Mouse (Mus musculus) neural tube, embryonic 14.5 days (tissue): ENCODE measurements around the gene Sh2b2. TPM values are rescaled to one million over a fixed set of nuclear protein-coding genes. Genes with fewer than 3 reads are reported as not detected.

Source experiments
- ATAC-seq: fragments of 200-750 bp; cut with Nextera tagmentation; 2 replicates; pipeline ENCODE4 v1.8.0; 2017; ENCODE audit warnings: low read depth, mild to moderate bottlenecking, moderate TSS enrichment, moderate library complexity
- H3K27ac ChIP-seq: fragments of 300-500 bp; sonication (generic); 2 replicates; pipeline ENCODE4 v1.5.1; 2014; ENCODE audit warnings: low read depth, mild to moderate bottlenecking, control low read depth, low read length, moderate library complexity, mixed read lengths
- H3K27me3 ChIP-seq: fragments of 300-500 bp; sonication (generic); 2 replicates; pipeline ENCODE4 v1.6.1; 2014; ENCODE audit warnings: low read length; ENCODE audit not compliant: control insufficient read depth, insufficient read depth
- H3K36me3 ChIP-seq: fragments of 300-500 bp; sonication (generic); 2 replicates; pipeline ENCODE4 v1.6.1; 2014; ENCODE audit warnings: low read length, mixed read lengths; ENCODE audit not compliant: control insufficient read depth, insufficient read depth
- H3K4me1 ChIP-seq: fragments of 300-500 bp; sonication (generic); 2 replicates; pipeline ENCODE4 v1.6.1; 2014; ENCODE audit warnings: low read length; ENCODE audit not compliant: control insufficient read depth, insufficient read depth
- H3K4me2 ChIP-seq: fragments of 300-500 bp; sonication (generic); 2 replicates; pipeline ENCODE4 v1.6.1; 2014; ENCODE audit warnings: mild to moderate bottlenecking, low read depth, low read length, control low read depth
- H3K4me3 ChIP-seq: fragments of 300-500 bp; sonication (generic); 2 replicates; pipeline ENCODE4 v1.5.1; 2014; ENCODE audit warnings: low read depth, low read length, control low read depth, mixed read lengths
- H3K9ac ChIP-seq: fragments of 300-500 bp; sonication (generic); replicated peaks from 2 replicates; pipeline ENCODE4 v1.6.1; 2014; ENCODE audit warnings: low read depth, mild to moderate bottlenecking, control low read depth, low read length, mixed read lengths
- H3K9me3 ChIP-seq: fragments of 300-500 bp; sonication (generic); 2 replicates; pipeline ENCODE4 v1.6.1; 2016; ENCODE audit warnings: low read length; ENCODE audit not compliant: control insufficient read depth
- WGBS: fragments of 180-500 bp; shearing (Covaris S2); extraction: QIAGEN DNeasy Blood & Tissue Kit; methylation state at CpG from one replicate; pipeline ENCODE4 v1.1.7; 2014; 5-methylcytosine and 5-hydroxymethylcytosine counted together
- polyA plus RNA-seq: library from polyadenylated mRNA; unstranded; fragments of >200 nt; fragmentation: Nextera tagmentation; extraction: Ambion mirVana; gene quantifications from 2 replicates; pipeline ENCODE4 v1.2.1, GENCODE M21; 2014

Sh2b2 gene
- polyA plus RNA-seq, result 23.8 and 25.3 TPM in 2 replicates

DNA sequence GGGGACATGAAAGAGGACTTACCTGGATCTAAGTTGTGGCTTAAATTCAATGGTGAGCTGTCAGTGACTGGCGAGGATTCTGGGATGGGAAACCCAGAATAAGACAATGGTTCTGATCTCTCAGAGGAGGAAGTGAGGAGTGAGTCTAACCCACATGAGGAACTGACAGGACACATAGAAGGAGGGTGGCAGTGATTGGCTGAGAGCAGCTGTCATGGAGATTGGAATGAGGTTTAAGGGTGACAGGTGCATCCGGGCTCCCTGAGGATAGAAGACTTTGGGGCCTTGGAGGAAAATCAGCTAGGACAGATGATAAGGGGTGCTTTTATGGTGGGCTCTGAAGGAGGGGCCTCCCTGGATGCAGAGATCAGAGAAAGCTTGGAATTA lies at the start of gene Sh2b2:
Gene Sh2b2, minus strand, starts transcription at position 105 of the 387 bp plus-strand sequence.
- Histone ChIP-seq H3K9ac (peak within 1 kb of the TSS; percentile 87; the same call in 1 of the 2 replicates), H3K4me1 (peaks cover 19% of the 10 kb centered on the region; the same call in 1 of the 2 replicates), H3K27me3 (peaks cover 3% of the 10 kb centered on the region; the same call in 1 of the 2 replicates), H3K9me3 (no peaks in the 10 kb centered on the region), H3K27ac (peak within 1 kb of the TSS; percentile 78), H3K4me2 (peak within 1 kb of the TSS; percentile 75), H3K4me3 (peak within 1 kb of the TSS; percentile 86), H3K36me3 (no peaks in the 10 kb centered on the region)
- WGBS, result 88% methylated on average over 2 of the region's 2 CpGs
- ATAC-seq, result no peak

- H3K36me3 ChIP-seq, result no peaks in the 10 kb centered on the region; the same call in 1 of the 2 replicates
- no peak overlapping the region for H3K4me2 ChIP-seq
- H3K4me3 ChIP-seq, result no peak overlapping the region
- H3K4me1 ChIP-seq, result peaks cover 5% of the 10 kb centered on the region
- no peaks in the 10 kb centered on the region for H3K27me3 ChIP-seq
- no peak overlapping the region for H3K9ac ChIP-seq
- peak overlapping the region; percentile 18; the same call in 1 of the 2 replicates for H3K27ac ChIP-seq
- no peak for ATAC-seq
- 60% methylated on average over 4 of the region's 4 CpGs for WGBS
- no peaks in the 10 kb centered on the region for H3K9me3 ChIP-seq
Observed at GRCm38 (mm10) chr5:136292971-136293418, 46.6 kb upstream of the Sh2b2 start.

DNA sequence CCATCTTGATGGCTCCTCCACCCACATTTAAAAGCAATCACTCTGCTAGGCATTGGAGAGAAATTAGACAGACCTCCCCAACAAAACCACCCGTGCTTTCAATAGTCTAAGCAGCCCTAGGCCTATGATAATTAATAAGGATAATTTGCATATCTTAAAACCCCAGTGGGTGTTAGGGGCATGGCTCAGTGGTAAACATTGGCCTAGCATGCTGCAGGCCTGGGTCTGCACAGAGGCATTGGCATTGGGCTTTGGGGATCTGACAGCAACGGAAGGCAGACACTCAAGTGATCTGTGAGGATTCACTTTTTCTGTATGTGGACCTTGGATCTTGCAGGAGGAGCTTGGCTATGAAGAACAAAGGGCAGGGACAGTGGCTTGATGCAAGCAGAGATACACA lies 46.0 kb upstream of the Sh2b2 start:
- peak overlapping the region; percentile 62 for H3K27ac ChIP-seq
- no peak overlapping the region for H3K4me2 ChIP-seq
- H3K4me3 ChIP-seq, result no peak overlapping the region
- H3K4me1 ChIP-seq, result peaks cover 5% of the 10 kb centered on the region
- H3K36me3 ChIP-seq, result no peaks in the 10 kb centered on the region; the same call in 1 of the 2 replicates
- H3K9me3 ChIP-seq, result no peaks in the 10 kb centered on the region
- no peaks in the 10 kb centered on the region for H3K27me3 ChIP-seq
- ATAC-seq, result no peak
- WGBS, result 45% methylated on average over 2 of the region's 2 CpGs
- H3K9ac ChIP-seq, result no peak overlapping the region

- WGBS, result 93% methylated on average over 2 of the region's 2 CpGs
- no peaks in the 10 kb centered on the region for H3K27me3 ChIP-seq
Observed at GRCm38 (mm10) chr5:136291562-136291961, 45.2 kb upstream of the Sh2b2 start.

GRCm38 (mm10) chr5:136289776-136290175 lies 43.4 kb upstream of the Sh2b2 start:
- H3K27ac ChIP-seq, result no peak overlapping the region
- no peak for ATAC-seq
- no peaks in the 10 kb centered on the region for H3K27me3 ChIP-seq
- no peak overlapping the region for H3K4me2 ChIP-seq
- H3K9ac ChIP-seq, result no peak overlapping the region
- peaks cover 5% of the 10 kb centered on the region for H3K4me1 ChIP-seq
- no peaks in the 10 kb centered on the region for H3K9me3 ChIP-seq
- peaks cover 20% of the 10 kb centered on the region for H3K36me3 ChIP-seq
- 78% methylated on average over 3 of the region's 3 CpGs for WGBS
- no peak overlapping the region for H3K4me3 ChIP-seq

More at GRCm38 (mm10) chr5:136291562-136291961, 45.2 kb upstream of the Sh2b2 start:
- Histone ChIP-seq H3K9ac (no peak overlapping the region), H3K4me1 (peaks cover 5% of the 10 kb centered on the region), H3K36me3 (peaks cover 2% of the 10 kb centered on the region; the same call in 1 of the 2 replicates), H3K27ac (no peak overlapping the region), H3K9me3 (no peaks in the 10 kb centered on the region), H3K4me2 (no peak overlapping the region), H3K4me3 (no peak overlapping the region)
- no peak for ATAC-seq

DNA sequence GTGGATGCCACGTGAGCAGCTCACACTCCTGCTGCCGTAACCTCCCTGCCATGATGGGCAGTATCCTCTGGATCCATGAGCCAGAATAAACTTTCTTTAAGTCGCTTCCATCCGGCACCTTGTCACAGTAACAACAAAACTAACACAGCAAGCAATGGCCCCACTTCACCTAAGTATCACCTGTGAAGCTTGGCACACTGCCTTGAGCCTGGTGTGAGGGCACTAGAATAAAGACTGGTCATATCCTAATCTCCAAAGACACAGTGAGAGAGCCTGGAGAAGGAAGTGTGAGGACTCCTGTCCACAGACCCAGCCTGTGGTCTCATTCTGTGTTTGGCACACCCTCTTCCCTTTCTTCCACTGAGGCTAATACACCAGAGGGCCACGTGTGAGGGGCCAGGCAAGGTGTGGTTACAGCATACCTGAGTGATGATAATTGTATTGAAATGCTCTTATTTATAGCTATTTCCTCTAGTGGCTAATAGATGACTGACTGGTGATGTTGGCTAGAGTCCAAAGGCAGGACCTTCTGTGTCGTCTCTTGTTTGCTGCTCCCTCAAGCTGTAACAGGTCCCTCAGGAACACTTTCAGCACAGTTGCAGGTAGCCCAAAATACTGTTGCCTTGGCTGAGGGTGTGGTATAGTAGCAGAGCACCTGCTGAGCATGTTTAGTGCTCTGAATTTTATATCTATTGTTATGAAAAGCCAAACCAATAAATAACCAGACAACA lies 42.2 kb upstream of the Sh2b2 start:
- WGBS, result 79% methylated on average over 6 of the region's 6 CpGs
- Histone ChIP-seq H3K9ac (no peak overlapping the region), H3K4me3 (no peak overlapping the region), H3K4me2 (no peak overlapping the region), H3K36me3 (peaks cover 23% of the 10 kb centered on the region), H3K27me3 (no peaks in the 10 kb centered on the region), H3K9me3 (no peaks in the 10 kb centered on the region), H3K4me1 (peaks cover 5% of the 10 kb centered on the region), H3K27ac (no peak overlapping the region)
- no peak for ATAC-seq

DNA sequence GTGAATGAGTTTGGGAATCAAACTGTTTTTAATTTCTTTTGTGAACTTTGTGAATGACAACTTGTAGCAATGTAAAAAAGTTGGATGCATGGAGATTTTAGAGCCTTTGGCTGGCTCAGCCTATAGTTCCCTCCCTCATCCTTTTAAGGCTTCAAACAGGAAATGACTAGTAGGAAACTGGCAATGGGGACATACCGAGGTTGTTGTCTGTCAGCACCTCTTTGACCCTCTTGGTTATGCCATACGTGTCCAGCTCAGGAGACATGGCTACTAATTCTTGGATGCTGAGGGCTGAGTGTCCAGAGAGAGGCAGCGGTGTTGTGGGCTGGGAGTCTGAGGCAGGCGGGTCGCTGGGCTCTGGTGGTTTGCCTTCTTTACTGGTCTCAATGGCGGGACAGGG lies 40.2 kb upstream of the Sh2b2 start:
- ATAC-seq, result no peak
- H3K9ac ChIP-seq, result no peak overlapping the region
- H3K27me3 ChIP-seq, result no peaks in the 10 kb centered on the region
- no peaks in the 10 kb centered on the region for H3K9me3 ChIP-seq
- no peak overlapping the region for H3K4me2 ChIP-seq
- H3K27ac ChIP-seq, result no peak overlapping the region
- no peak overlapping the region for H3K4me3 ChIP-seq
- WGBS, result 89% methylated on average over 6 of the region's 6 CpGs
- H3K4me1 ChIP-seq, result no peaks in the 10 kb centered on the region
- peaks cover 26% of the 10 kb centered on the region for H3K36me3 ChIP-seq

GRCm38 (mm10) chr5:136285106-136285505 lies 38.8 kb upstream of the Sh2b2 start:
- Histone ChIP-seq H3K9ac (no peak overlapping the region), H3K4me3 (no peak overlapping the region), H3K27me3 (no peaks in the 10 kb centered on the region), H3K36me3 (peaks cover 28% of the 10 kb centered on the region), H3K4me2 (no peak overlapping the region), H3K9me3 (no peaks in the 10 kb centered on the region), H3K4me1 (no peaks in the 10 kb centered on the region), H3K27ac (no peak overlapping the region)
- ATAC-seq, result no peak
- 88% methylated on average over 7 of the region's 7 CpGs for WGBS

GRCm38 (mm10) chr5:136281351-136281750 lies 35.0 kb upstream of the Sh2b2 start:
- Histone ChIP-seq H3K27me3 (no peaks in the 10 kb centered on the region), H3K27ac (no peak overlapping the region), H3K4me3 (no peak overlapping the region), H3K36me3 (peaks cover 49% of the 10 kb centered on the region), H3K4me2 (no peak overlapping the region), H3K4me1 (no peaks in the 10 kb centered on the region), H3K9me3 (no peaks in the 10 kb centered on the region), H3K9ac (no peak overlapping the region)
- ATAC-seq, result no peak
- 73% methylated on average over 6 of the region's 6 CpGs for WGBS
